Mouse (Mus musculus) brain, embryonic 14.5 days (tissue): Measurements from ENCODE around the gene Dot1l. TPM values are rescaled to one million over a fixed set of nuclear protein-coding genes. Genes with fewer than 3 reads are reported as not detected.
A peak's percentile ranks its signal among the peaks of the same experiment; 100 is the strongest.
"Not testable (repeated sequence)": the region's sequence is repeated elsewhere in the genome, so short reads cannot be mapped to it uniquely, and the experiment has no call there.

Experiments
- DNase-seq: peaks from one replicate; pipeline ENCODE4 v3.0.0-alpha.2; 2011; ENCODE audit warnings: low read depth
- CTCF ChIP-seq: fragments of 200-500 bp; IDR thresholded peaks from 2 replicates; pipeline ENCODE4 v1.5.1; 2012; ENCODE audit warnings: inconsistent platforms, mild to moderate bottlenecking, moderate library complexity, borderline replicate concordance; ENCODE audit not compliant: insufficient read depth, insufficient read length; ENCODE audit errors: extremely low read depth
- POLR2A ChIP-seq: fragments of 200-500 bp; IDR thresholded peaks from 2 replicates; pipeline ENCODE4 v1.6.1; 2012; ENCODE audit warnings: mild to moderate bottlenecking, inconsistent platforms, borderline replicate concordance; ENCODE audit not compliant: poor library complexity, insufficient read depth, insufficient read length, severe bottlenecking; ENCODE audit errors: extremely low read depth
- polyA plus RNA-seq: library from polyadenylated mRNA; depleted of rRNA; stranded (reverse); fragments of >200 nt; gene quantifications from 2 replicates; pipeline ENCODE4 v1.2.3, GENCODE M21; 2012

Gene Dot1l
- polyA plus RNA-seq, 1 experiment = 77.6 TPM

DNA sequence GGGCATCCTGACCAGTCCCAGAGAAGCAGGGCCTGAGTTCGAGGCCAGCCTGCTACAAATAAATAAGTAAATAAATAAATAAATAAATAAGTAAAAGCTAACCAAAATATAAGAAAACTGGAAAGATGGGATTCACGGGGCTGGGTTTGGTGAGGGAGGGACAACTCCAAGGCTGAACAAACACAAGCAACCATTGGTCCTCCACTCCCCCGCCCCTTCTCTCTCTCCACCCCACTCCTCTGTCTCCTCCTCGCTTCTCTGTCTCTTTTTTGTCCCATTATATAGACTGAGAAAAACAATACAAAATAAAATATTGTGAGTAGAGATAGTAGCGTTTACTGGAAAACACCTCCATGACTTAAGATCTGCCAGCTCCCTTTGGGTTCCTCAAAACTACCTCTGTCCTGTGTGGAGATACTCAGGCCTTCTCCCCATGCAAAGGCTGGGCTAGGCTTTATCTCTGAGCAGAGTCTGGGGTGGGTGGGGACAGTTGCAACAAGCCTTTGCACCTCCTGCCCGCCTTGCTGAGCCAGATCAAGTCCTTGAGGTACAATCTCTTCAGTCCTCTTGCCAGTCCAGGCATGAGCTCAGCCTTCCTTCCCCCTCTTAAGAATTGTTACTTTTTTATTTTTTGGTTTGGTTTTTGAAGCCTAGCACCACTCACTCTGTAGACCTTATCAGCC, 63.7 kb downstream of the Dot1l start:
- no peak for TF ChIP-seq CTCF
- TF ChIP-seq POLR2A = no peak

DNA sequence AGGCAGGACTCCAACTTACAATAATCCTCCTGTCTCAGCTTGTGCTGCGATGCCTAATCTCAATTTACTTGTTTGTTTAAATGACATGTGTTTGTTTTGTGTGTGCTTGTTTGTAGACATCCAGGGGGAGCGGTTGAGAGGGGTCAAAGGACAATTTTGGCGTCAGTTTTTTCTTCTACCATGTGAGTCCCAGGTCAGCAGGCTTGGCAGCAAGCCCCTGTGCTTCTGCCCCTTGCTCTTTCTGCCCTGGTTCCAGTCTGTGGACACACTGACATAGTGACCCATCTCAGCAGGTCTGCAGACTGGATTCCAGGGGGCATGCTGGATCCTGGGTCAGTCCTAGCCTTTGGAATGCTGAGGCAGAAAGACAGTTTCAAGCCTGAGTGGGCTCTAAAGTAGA, 64.4 kb downstream of the Dot1l start:
- no peak for DNase-seq
- TF ChIP-seq CTCF (no peak), POLR2A (no peak)

More for the DNA sequence above, 63.7 kb downstream of the Dot1l start:
- no peak for DNase-seq

DNA sequence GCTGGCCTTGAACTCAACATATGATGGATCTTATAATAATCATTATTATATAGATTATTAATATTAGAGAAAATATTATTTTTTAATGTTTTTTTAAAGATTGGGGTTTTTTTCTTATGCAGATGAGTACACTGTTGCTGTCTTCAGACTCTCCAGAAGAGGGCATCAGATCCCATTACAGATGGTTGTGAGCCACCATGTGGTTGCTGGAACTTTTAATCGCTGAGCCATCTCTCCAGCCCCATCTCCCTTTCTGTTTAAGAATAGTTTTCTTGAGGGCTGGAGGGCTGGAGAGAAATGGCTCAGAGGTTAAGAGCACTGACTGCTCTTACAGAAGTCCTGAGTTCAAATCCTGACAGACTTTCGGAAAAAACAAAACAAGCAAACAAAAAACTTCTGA, 67.0 kb downstream of the Dot1l start:
- peak; percentile 54; the same call in 1 of the 2 replicates for TF ChIP-seq CTCF
- TF ChIP-seq POLR2A = no peak
- peak; percentile 31 for DNase-seq

DNA sequence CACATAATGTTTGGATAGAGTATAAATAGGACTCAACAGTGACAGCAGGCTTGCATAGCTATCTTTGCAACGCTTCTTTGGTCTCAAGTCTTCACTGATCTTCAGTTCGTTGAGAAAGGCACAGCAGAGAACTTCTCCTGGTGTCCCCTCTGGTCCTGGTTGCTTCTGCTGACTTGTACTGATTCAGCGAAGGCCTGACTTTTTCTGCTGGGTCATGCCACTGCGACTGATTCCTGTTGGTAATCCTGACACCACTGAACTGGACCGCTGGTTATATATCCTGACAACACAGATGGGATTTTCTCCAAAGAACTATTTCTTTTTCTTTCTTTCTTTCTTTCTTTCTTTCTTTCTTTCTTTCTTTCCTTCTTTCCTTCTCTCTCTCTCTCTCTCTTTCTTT, 67.5 kb downstream of the Dot1l start:
- TF ChIP-seq CTCF = no peak
- no peak for TF ChIP-seq POLR2A
- DNase-seq = no peak

DNA sequence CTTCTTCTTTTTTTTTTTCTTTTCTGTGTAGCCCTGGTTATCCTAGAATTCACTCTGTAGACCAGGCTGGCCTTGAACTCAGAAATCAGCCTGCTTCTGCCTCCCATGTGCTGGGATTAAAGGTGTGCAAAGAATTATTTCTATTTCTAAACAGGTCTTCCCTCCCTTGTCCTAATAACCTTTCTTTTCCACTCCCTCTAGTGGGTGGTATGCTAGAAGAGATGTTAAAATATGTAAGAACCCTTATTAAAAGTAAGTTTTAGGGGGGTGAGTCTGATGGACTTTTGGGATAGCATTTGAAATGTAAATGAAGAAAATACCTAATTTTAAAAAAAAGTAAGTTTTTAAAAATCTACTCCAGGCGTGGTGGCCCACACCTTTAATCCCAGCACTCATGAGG, 68.3 kb downstream of the Dot1l start:
- no peak for DNase-seq
- TF ChIP-seq CTCF (no peak), POLR2A (no peak)

DNA sequence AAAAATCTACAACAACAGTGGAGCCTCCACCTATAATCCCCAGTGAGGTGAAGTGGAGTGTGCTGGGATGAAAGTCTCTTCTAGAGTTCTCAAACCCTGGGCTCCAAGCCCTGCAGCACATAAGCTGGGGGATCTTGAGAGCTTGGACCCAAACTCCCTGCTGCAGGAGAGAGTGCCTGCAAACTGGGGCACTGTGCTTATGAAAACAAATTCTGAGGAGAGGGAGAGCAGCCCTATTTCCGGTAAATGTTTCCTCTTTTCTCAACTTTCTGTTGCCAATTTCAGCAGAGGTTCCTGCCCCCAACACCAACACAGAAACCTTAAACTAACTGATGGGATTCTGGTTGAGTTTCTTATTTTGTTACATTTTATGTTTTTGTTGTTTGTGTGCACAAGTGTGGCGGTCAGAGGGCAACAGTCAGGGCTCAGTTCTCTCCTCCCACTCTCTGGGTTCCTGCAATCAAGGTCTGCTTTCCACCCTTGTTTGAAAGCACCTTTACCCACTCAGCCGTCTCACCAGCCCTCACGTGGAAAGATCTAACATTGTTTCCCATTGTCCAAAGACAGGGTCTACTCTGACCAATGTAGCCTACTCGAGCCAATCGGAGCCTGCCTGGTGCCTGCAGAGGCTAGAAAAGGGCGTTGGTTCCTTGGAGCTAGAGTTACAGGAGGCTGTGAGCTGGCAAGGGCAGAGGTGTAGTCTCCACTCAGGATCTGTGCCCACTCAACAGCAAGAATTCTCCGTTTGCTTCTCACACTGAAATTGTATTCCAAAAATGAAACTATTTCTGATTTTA, 69.0 kb downstream of the Dot1l start:
- no peak for TF ChIP-seq CTCF
- TF ChIP-seq POLR2A = no peak
- DNase-seq = no peak

DNA sequence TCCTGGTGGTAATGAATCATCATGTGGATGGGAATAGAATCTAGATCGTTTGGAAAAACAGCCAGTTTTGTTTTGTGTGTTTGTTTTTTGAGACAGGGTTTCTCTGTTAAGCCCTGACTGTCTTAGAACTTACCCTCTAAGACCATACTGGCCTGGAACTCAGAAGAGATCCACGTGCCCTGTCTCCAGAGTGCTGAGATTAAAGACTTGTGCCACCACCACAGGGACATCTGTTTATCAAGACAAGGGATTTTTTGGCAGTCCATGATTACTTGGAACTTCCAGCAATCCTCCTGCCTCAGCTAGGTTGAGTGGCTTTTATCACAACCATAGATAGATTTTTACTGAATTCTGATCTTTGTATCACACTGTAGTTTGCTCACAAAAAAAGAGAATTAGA, 69.8 kb downstream of the Dot1l start:
- DNase-seq = no peak
- TF ChIP-seq CTCF (no peak), POLR2A (no peak)

DNA sequence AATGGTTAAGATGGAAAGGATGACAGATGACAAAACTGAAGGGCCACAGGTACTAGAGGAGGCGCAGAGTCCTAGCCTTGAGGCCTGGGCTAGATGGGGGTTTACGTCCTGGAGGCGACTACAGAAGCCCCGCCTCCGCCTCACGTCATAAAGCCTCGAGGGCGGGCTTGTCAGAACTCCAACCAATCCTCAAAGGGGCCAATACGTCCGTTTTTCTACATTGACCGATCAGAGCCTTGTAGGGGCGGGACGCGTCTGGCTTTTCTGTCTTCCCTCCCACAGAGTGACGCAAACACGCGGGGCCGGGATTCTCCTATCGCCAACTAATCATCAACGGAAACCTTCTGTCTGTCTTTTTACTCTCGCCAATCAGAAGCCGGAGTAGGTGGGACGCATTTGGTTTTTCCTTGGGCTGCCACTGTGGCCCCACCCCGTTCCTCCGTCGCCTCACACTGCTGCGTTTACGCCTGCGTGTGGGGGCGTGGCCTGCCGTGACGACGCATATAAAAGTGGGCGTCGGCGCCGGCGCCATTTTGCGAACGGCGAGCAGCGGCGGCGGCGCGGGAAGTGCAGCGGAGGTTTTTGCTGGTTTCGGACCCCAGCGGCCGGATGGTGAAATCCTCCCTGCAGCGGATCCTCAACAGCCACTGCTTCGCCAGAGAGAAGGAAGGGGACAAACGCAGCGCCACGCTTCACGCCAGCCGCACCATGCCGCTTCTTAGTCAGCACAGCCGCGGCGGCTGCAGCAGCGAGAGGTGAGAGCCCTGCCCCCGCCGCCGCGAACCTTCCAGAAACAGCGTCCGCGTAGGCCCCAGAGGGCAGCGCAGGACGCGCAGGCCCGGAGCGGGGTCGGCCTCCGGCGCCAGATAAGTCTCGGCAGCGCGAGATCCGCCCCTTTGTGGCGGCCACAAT, 71.4 kb downstream of the Dot1l start, which contains the start of gene Oaz1:
Gene Oaz1 (plus strand): TSS at position 506 of the 912 bp plus-strand sequence.
- TF ChIP-seq POLR2A (peak; percentile 77), CTCF (no peak)
- peak; percentile 100 for DNase-seq

DNA sequence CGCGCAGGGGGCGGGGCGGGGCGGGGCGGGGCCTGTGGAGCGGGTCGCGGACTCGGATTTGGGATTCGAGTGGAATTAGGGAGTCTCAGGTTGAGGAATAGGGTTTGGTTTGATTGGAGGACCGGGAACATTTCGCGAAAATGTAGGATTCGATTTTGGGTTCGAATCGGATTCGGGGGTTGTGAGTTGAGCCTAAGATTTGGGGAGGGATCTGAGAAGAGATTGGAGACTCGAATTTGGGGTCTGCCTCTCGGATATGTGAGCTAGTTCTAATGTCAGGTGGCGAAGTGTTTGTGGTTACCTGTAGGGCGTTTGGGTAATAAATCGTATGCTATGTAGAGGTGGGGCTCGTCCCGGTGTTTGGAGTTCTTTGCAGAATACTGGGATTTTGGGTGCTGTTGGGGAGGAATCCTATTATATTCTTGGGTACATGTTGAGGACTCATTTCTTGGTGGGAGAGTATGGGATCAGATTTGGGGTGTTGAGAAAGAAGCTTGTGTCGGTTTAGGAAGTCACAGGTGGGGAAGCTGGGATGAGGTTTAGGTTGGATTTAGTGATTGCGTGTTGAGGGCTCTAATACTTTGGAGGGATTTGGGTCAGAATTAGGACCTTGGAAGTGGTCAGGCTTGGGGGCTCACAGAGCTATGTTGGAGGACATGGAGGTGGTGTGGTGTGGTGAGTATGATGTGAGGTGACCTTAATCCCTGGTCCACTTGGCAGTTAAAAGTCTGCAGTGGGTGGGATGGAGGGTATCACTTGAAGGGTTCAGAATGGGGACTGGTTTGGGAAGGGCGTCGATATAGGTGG, 72.3 kb downstream of the Dot1l start:
- no peak for DNase-seq
- TF ChIP-seq CTCF (no peak), POLR2A (no peak)

DNA sequence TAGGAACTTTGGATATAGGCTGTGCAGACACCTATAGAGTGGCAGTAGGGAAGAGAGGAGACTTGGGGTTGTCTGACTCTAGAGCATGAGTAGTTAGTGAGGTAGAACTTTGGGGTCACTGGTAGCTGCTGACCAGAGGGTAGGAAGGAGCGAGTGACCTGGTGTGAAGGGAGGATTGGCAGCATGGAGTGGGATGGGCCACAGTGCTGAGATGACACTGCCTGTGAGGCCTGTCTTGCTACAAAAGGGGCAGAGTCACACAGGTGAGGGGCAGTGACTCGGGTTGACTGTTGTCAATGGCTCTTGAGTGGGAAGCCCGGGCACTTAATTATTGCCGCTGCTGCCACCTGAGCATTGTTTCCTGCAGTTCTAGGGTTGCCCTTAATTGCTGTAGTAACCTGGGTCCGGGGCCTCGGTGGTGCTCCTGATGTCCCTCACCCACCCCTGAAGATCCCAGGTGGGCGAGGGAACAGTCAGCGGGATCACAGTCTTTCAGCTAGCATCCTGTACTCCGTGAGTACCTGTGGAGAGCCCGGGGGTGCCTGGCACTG, 72.9 kb downstream of the Dot1l start:
- TF ChIP-seq CTCF = no peak
- TF ChIP-seq POLR2A = no peak
- no peak for DNase-seq

DNA sequence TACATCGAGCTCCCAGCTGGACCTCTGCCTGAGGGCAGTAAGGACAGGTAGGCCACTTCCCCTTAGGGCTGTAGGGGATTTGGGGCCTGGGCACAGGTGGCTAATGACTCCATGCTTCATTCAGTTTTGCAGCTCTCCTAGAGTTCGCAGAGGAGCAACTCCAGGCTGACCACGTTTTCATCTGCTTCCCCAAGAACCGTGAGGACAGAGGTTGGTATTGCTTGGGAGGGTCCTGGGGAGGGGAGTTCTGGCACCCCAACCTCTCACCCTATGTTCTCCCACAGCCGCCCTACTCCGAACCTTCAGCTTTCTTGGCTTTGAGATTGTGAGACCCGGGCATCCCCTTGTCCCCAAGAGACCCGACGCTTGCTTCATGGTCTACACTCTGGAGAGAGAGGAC, 73.6 kb downstream of the Dot1l start:
- DNase-seq = not testable (repeated sequence)
